Mouse (Mus musculus) small intestine, adult 2 months (tissue): ENCODE data around the gene Peg3.

ENCODE experiments used
- CTCF ChIP-seq: fragments of 200-500 bp; IDR thresholded peaks from 2 replicates; pipeline ENCODE4 v1.5.1; 2012; ENCODE audit warnings: low read depth, mild to moderate bottlenecking, control low read depth, inconsistent platforms, low read length, moderate library complexity, mixed read lengths; ENCODE audit not compliant: insufficient replicate concordance, insufficient read length; ENCODE audit errors: extremely low read depth
- POLR2A ChIP-seq: fragments of 200-500 bp; IDR thresholded peaks from 2 replicates; pipeline ENCODE4 v1.6.1; 2012; ENCODE audit warnings: low read depth, mild to moderate bottlenecking, control low read depth, inconsistent platforms, low read length, moderate library complexity

GRCm38 (mm10) chr7:6760170-6760569 is 29.9 kb upstream of the Peg3 start:
- TF ChIP-seq POLR2A (no peak), CTCF (no peak)
